ENCODE assay signal across 11 mouse cellular contexts in the genomic region with DNA sequence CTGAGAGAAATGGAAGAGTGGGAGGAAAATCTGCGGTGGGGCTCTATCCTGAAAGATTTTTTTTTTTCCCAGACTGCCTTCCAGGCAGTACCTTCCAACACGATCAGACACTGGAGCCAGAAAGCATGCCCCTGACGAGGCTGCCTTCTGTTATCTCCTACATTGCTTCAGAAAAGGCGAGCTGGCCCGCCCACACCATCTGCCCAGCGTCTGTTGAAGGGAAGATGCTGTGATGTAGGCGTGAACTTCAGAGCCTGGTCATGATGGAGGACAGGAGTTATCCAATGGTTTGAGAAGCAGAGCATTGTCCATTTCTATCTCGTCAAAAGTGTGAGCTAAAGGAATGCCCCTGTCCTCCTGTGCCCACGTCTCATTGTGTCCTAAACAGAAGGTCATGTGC.
DNase-seq lines count a peak whose midpoint lies in the region; ATAC-seq and TF ChIP-seq lines count a peak whose summit lies in the region.
"Had no signal": no experiment of that assay in that cellular context is flagged by ENCODE, and none has a peak within 500 bp of the region (broad histone marks: within the 10 kb centered on the region; RNA-seq: fewer than 3 reads in every experiment).

No protein-coding gene starts in this region.

- H3K9ac ChIP-seq in midbrain, postnatal 0 days (replicated peaks; ENCODE audit: low read length, poor library complexity, severe bottlenecking), result no peak overlapping the region
- H3K9ac ChIP-seq in midbrain, embryonic 14.5 days (replicated peaks; ENCODE audit: low read length), result no peak overlapping the region
- no peak overlapping the region for H3K9ac ChIP-seq in forebrain, embryonic 14.5 days (ENCODE audit: low read length)
- no peak overlapping the region for H3K9ac ChIP-seq in intestine, embryonic 15.5 days

- no peak for TF ChIP-seq CTCF in midbrain, postnatal 0 days (IDR thresholded peaks at IDR 0.05)

- no peak overlapping the region for H3K4me3 ChIP-seq in midbrain, postnatal 0 days (ENCODE audit: low read depth, low read length)
- H3K4me3 ChIP-seq in midbrain, embryonic 14.5 days (replicated peaks; ENCODE audit: low read depth, low read length), result no peak overlapping the region
- H3K4me3 ChIP-seq in forebrain, embryonic 14.5 days (ENCODE audit: low read depth, low read length), result no peak overlapping the region
- H3K4me3 ChIP-seq in intestine, embryonic 15.5 days (replicated peaks), result no peak overlapping the region

- ATAC-seq in midbrain, postnatal 0 days (ENCODE audit: low FRiP score), result peak; percentile 38; the same call in 1 of the 2 replicates
- no peak for ATAC-seq in midbrain, embryonic 14.5 days (ENCODE audit: low FRiP score, low TSS enrichment)
- ATAC-seq in forebrain, embryonic 14.5 days, result no peak; the same call in 1 of the 2 replicates
- no peak for ATAC-seq in intestine, embryonic 15.5 days
- ATAC-seq in monocyte, adult 5-6 weeks (replicated peaks; ENCODE audit: insufficient number of reproducible peaks, low FRiP score, low TSS enrichment, poor library complexity, severe bottlenecking), result no peak

- no peaks in the 10 kb centered on the region for H3K4me1 ChIP-seq in midbrain, postnatal 0 days (ENCODE audit: insufficient read depth, low read length)
- peaks cover 8% of the 10 kb centered on the region; the same call in 1 of the 2 replicates for H3K4me1 ChIP-seq in midbrain, embryonic 14.5 days (ENCODE audit: control insufficient read depth, insufficient read depth, low read length)
- H3K4me1 ChIP-seq in forebrain, embryonic 14.5 days (ENCODE audit: control insufficient read depth, insufficient read depth, low read length), result peaks cover 20% of the 10 kb centered on the region
- no peaks in the 10 kb centered on the region for H3K4me1 ChIP-seq in intestine, embryonic 15.5 days (replicated peaks)

- no peaks in the 10 kb centered on the region for H3K36me3 ChIP-seq in midbrain, postnatal 0 days (ENCODE audit: insufficient read depth, low read length)
- H3K36me3 ChIP-seq in midbrain, embryonic 14.5 days (ENCODE audit: control insufficient read depth, insufficient read depth, low read length), result no peaks in the 10 kb centered on the region
- H3K36me3 ChIP-seq in forebrain, embryonic 14.5 days (ENCODE audit: control insufficient read depth, insufficient read depth, low read length), result no peaks in the 10 kb centered on the region
- H3K36me3 ChIP-seq in intestine, embryonic 15.5 days, result no peaks in the 10 kb centered on the region

- no peaks in the 10 kb centered on the region for H3K9me3 ChIP-seq in midbrain, postnatal 0 days (ENCODE audit: low read length)
- no peaks in the 10 kb centered on the region for H3K9me3 ChIP-seq in midbrain, embryonic 14.5 days (ENCODE audit: control insufficient read depth, low read length)
- H3K9me3 ChIP-seq in forebrain, embryonic 14.5 days (replicated peaks; ENCODE audit: control insufficient read depth, low read length), result no peaks in the 10 kb centered on the region
- no peaks in the 10 kb centered on the region for H3K9me3 ChIP-seq in intestine, embryonic 15.5 days

- no peak overlapping the region for H3K4me2 ChIP-seq in midbrain, postnatal 0 days (ENCODE audit: low read depth, low read length, poor library complexity, severe bottlenecking)
- no peak overlapping the region for H3K4me2 ChIP-seq in midbrain, embryonic 14.5 days (ENCODE audit: low read length)
- H3K4me2 ChIP-seq in forebrain, embryonic 14.5 days (ENCODE audit: low read length), result no peak overlapping the region
- no peak overlapping the region for H3K4me2 ChIP-seq in intestine, embryonic 15.5 days (replicated peaks)

- no peak overlapping the region for H3K27ac ChIP-seq in midbrain, postnatal 0 days (ENCODE audit: low read depth, low read length)
- H3K27ac ChIP-seq in midbrain, embryonic 14.5 days (replicated peaks; ENCODE audit: low read depth, low read length), result no peak overlapping the region
- peak overlapping the region; percentile 1; the same call in 1 of the 2 replicates for H3K27ac ChIP-seq in forebrain, embryonic 14.5 days (ENCODE audit: low read depth, low read length)
- H3K27ac ChIP-seq in intestine, embryonic 15.5 days, result no peak overlapping the region

- WGBS in midbrain, postnatal 0 days, result 85% methylated on average over 9 of the region's 9 CpGs
- WGBS in midbrain, embryonic 14.5 days, result 80% methylated on average over 9 of the region's 9 CpGs
- WGBS in forebrain, embryonic 14.5 days, result 75% methylated on average over 9 of the region's 9 CpGs
- WGBS in intestine, embryonic 15.5 days, result 63% methylated on average over 9 of the region's 9 CpGs

- peak; percentile 88 for DNase-seq in midbrain, postnatal 0 days (ENCODE audit: low spot score)
- no peak for DNase-seq in midbrain, embryonic 14.5 days
- DNase-seq in forebrain, embryonic 14.5 days (ENCODE audit: low spot score), result peak; percentile 68
- peak; percentile 56 to 81 for DNase-seq in left cerebral cortex, adult 18-20 months (ENCODE audit: low spot score in 2 of 2)
- DNase-seq in right cerebral cortex, postnatal 36 days (ENCODE audit: low spot score in 2 of 2), result peak; percentile 57 to 64
- no peak for DNase-seq in gastrocnemius, postnatal 10 days
- DNase-seq: kidney, adult 9 months; lung, postnatal 36 days; spleen, adult 18-20 months had no signal

- H3K27me3 ChIP-seq in midbrain, postnatal 0 days (ENCODE audit: insufficient read depth, low read length), result no peaks in the 10 kb centered on the region
- no peaks in the 10 kb centered on the region for H3K27me3 ChIP-seq in midbrain, embryonic 14.5 days (ENCODE audit: control insufficient read depth, insufficient read depth, low read length)
- no peaks in the 10 kb centered on the region for H3K27me3 ChIP-seq in forebrain, embryonic 14.5 days (replicated peaks; ENCODE audit: control insufficient read depth, insufficient read depth, low read length)
- H3K27me3 ChIP-seq in intestine, embryonic 15.5 days (replicated peaks), result no peaks in the 10 kb centered on the region

Comparison
In these comparisons a context has a peak if more than half of its experiments do, and no peak if none do; other contexts are left out.
1. DNase-seq: peak in midbrain, postnatal 0 days (single experiment), forebrain, embryonic 14.5 days (single experiment), left cerebral cortex, adult 18-20 months (2 of 2) and right cerebral cortex, postnatal 36 days (2 of 2); none in midbrain, embryonic 14.5 days (single experiment) and gastrocnemius, postnatal 10 days (single experiment).